Mouse (Mus musculus): ENCODE data around the gene Spsb3. TPM values are rescaled to one million over a fixed set of nuclear protein-coding genes. Genes with fewer than 3 reads are reported as not detected.

The Spsb3 gene
- polyA plus RNA-seq, 1 experiment from 2014 or later = 32.9 TPM

GRCm38 (mm10) chr17:24878117-24878397 lies 8.4 kb upstream of the Spsb3 start:
- Histone ChIP-seq H3K9ac (replicated peaks; ENCODE audit: low read depth, low read length) (no peak overlapping the region), H3K9me3 (ENCODE audit: control insufficient read depth, low read depth, low read length) (no peaks in the 10 kb centered on the region), H3K27me3 (ENCODE audit: control insufficient read depth, insufficient read depth, low read length) (no peaks in the 10 kb centered on the region), H3K4me3 (ENCODE audit: low read depth, low read length) (no peak overlapping the region), H3K36me3 (ENCODE audit: control insufficient read depth, insufficient read depth, low read length) (no peaks in the 10 kb centered on the region), H3K4me1 (ENCODE audit: control insufficient read depth, insufficient read depth, low read length) (0 out of 2 replicates have a peak, but pooled peaks cover 4% of the 10 kb centered on the region), H3K27ac (ENCODE audit: low read length) (peak overlapping the region; percentile 44; the same call in 1 of the 2 replicates), H3K4me2 (replicated peaks; ENCODE audit: low read depth, low read length) (peak overlapping the region; percentile 17; the same call in 1 of the 2 replicates)
- ATAC-seq (ENCODE audit: insufficient number of reproducible peaks, insufficient read depth, low FRiP score, low read depth) = peak; percentile 43; the same call in 1 of the 2 replicates
- WGBS = 22% methylated on average over 5 of the region's 5 CpGs

- Histone ChIP-seq H3K9me3 (ENCODE audit: control insufficient read depth, low read depth, low read length) (no peaks in the 10 kb centered on the region), H3K27me3 (ENCODE audit: control insufficient read depth, insufficient read depth, low read length) (no peaks in the 10 kb centered on the region), H3K9ac (replicated peaks; ENCODE audit: low read depth, low read length) (no peak overlapping the region), H3K4me2 (replicated peaks; ENCODE audit: low read depth, low read length) (no peak overlapping the region), H3K36me3 (ENCODE audit: control insufficient read depth, insufficient read depth, low read length) (0 out of 2 replicates have a peak, but pooled peaks cover under 1% of the 10 kb centered on the region), H3K27ac (ENCODE audit: low read length) (peak overlapping the region; percentile 44; the same call in 1 of the 2 replicates), H3K4me1 (ENCODE audit: control insufficient read depth, insufficient read depth, low read length) (0 out of 2 replicates have a peak, but pooled peaks cover 4% of the 10 kb centered on the region), H3K4me3 (ENCODE audit: low read depth, low read length) (no peak overlapping the region)
- no peak for ATAC-seq (ENCODE audit: insufficient number of reproducible peaks, insufficient read depth, low FRiP score, low read depth)
- WGBS = 64% methylated on average over 8 of the region's 8 CpGs
Observed at GRCm38 (mm10) chr17:24878531-24878930, 7.9 kb upstream of the Spsb3 start.

- no peak for ATAC-seq (ENCODE audit: insufficient number of reproducible peaks, insufficient read depth, low FRiP score, low read depth)
- Histone ChIP-seq H3K4me3 (ENCODE audit: low read depth, low read length) (no peak overlapping the region), H3K27me3 (ENCODE audit: control insufficient read depth, insufficient read depth, low read length) (no peaks in the 10 kb centered on the region), H3K4me1 (ENCODE audit: control insufficient read depth, insufficient read depth, low read length) (peaks cover 12% of the 10 kb centered on the region; the same call in 1 of the 2 replicates), H3K9ac (replicated peaks; ENCODE audit: low read depth, low read length) (no peak overlapping the region), H3K9me3 (ENCODE audit: control insufficient read depth, low read depth, low read length) (no peaks in the 10 kb centered on the region), H3K27ac (ENCODE audit: low read length) (no peak overlapping the region), H3K36me3 (ENCODE audit: control insufficient read depth, insufficient read depth, low read length) (peaks cover 7% of the 10 kb centered on the region), H3K4me2 (replicated peaks; ENCODE audit: low read depth, low read length) (no peak overlapping the region)
- WGBS = 50% methylated on average over 7 of the region's 7 CpGs
Observed at GRCm38 (mm10) chr17:24881738-24882440, 4.6 kb upstream of the Spsb3 start.

GRCm38 (mm10) chr17:24884391-24884790 lies 2.1 kb upstream of the Spsb3 start:
- Histone ChIP-seq H3K4me3 (ENCODE audit: low read depth, low read length) (no peak overlapping the region), H3K27ac (ENCODE audit: low read length) (no peak overlapping the region), H3K36me3 (ENCODE audit: control insufficient read depth, insufficient read depth, low read length) (peaks cover 11% of the 10 kb centered on the region), H3K9ac (replicated peaks; ENCODE audit: low read depth, low read length) (no peak overlapping the region), H3K4me1 (ENCODE audit: control insufficient read depth, insufficient read depth, low read length) (peaks cover 16% of the 10 kb centered on the region; the same call in 1 of the 2 replicates), H3K4me2 (replicated peaks; ENCODE audit: low read depth, low read length) (no peak overlapping the region), H3K27me3 (ENCODE audit: control insufficient read depth, insufficient read depth, low read length) (no peaks in the 10 kb centered on the region), H3K9me3 (ENCODE audit: control insufficient read depth, low read depth, low read length) (no peaks in the 10 kb centered on the region)
- WGBS = 79% methylated on average over 6 of the region's 6 CpGs
- ATAC-seq (ENCODE audit: insufficient number of reproducible peaks, insufficient read depth, low FRiP score, low read depth) = no peak

GRCm38 (mm10) chr17:24885356-24886133 lies 898 bp upstream of the Spsb3 start:
- H3K36me3 ChIP-seq (ENCODE audit: control insufficient read depth, insufficient read depth, low read length) = peaks cover 19% of the 10 kb centered on the region
- peak overlapping the region; percentile 34; the same call in 1 of the 2 replicates for H3K9ac ChIP-seq (replicated peaks; ENCODE audit: low read depth, low read length)
- peak overlapping the region; percentile 89 for H3K4me3 ChIP-seq (ENCODE audit: low read depth, low read length)
- H3K9me3 ChIP-seq (ENCODE audit: control insufficient read depth, low read depth, low read length) = no peaks in the 10 kb centered on the region
- H3K27ac ChIP-seq (ENCODE audit: low read length) = no peak overlapping the region
- 25% methylated on average over 22 of the region's 22 CpGs for WGBS
- H3K27me3 ChIP-seq (ENCODE audit: control insufficient read depth, insufficient read depth, low read length) = no peaks in the 10 kb centered on the region
- no peak for ATAC-seq (ENCODE audit: insufficient number of reproducible peaks, insufficient read depth, low FRiP score, low read depth)
- H3K4me2 ChIP-seq (replicated peaks; ENCODE audit: low read depth, low read length) = peak overlapping the region; percentile 93
- peaks cover 16% of the 10 kb centered on the region; the same call in 1 of the 2 replicates for H3K4me1 ChIP-seq (ENCODE audit: control insufficient read depth, insufficient read depth, low read length)

GRCm38 (mm10) chr17:24886932-24887271 lies 459 bp downstream of the Spsb3 start:
- Histone ChIP-seq H3K9me3 (ENCODE audit: control insufficient read depth, low read depth, low read length) (no peaks in the 10 kb centered on the region), H3K36me3 (ENCODE audit: control insufficient read depth, insufficient read depth, low read length) (peaks cover 30% of the 10 kb centered on the region), H3K4me3 (ENCODE audit: low read depth, low read length) (peak overlapping the region; percentile 89), H3K27ac (ENCODE audit: low read length) (0 out of 2 replicates have a peak overlapping the region, but pooled peaks have one; percentile 29), H3K4me1 (ENCODE audit: control insufficient read depth, insufficient read depth, low read length) (peaks cover 16% of the 10 kb centered on the region; the same call in 1 of the 2 replicates), H3K9ac (replicated peaks; ENCODE audit: low read depth, low read length) (peak overlapping the region; percentile 81), H3K4me2 (replicated peaks; ENCODE audit: low read depth, low read length) (peak overlapping the region; percentile 65), H3K27me3 (ENCODE audit: control insufficient read depth, insufficient read depth, low read length) (no peaks in the 10 kb centered on the region)
- WGBS = under 1% methylated on average over 18 of the region's 18 CpGs
- peak; percentile 16; the same call in 1 of the 2 replicates for ATAC-seq (ENCODE audit: insufficient number of reproducible peaks, insufficient read depth, low FRiP score, low read depth)

GRCm38 (mm10) chr17:24887291-24888080 lies 1.0 kb downstream of the Spsb3 start:
- WGBS = 62% methylated on average over 18 of the region's 18 CpGs
- Histone ChIP-seq H3K36me3 (ENCODE audit: control insufficient read depth, insufficient read depth, low read length) (peaks cover 36% of the 10 kb centered on the region), H3K27me3 (ENCODE audit: control insufficient read depth, insufficient read depth, low read length) (no peaks in the 10 kb centered on the region), H3K9ac (replicated peaks; ENCODE audit: low read depth, low read length) (peak overlapping the region; percentile 81), H3K9me3 (ENCODE audit: control insufficient read depth, low read depth, low read length) (no peaks in the 10 kb centered on the region), H3K4me3 (ENCODE audit: low read depth, low read length) (peak overlapping the region; percentile 89), H3K27ac (ENCODE audit: low read length) (no peak overlapping the region), H3K4me2 (replicated peaks; ENCODE audit: low read depth, low read length) (peak overlapping the region; percentile 65), H3K4me1 (ENCODE audit: control insufficient read depth, insufficient read depth, low read length) (peaks cover 16% of the 10 kb centered on the region; the same call in 1 of the 2 replicates)
- ATAC-seq (ENCODE audit: insufficient number of reproducible peaks, insufficient read depth, low FRiP score, low read depth) = no peak

GRCm38 (mm10) chr17:24888862-24889261 lies 2.4 kb downstream of the Spsb3 start:
- no peak overlapping the region for H3K4me2 ChIP-seq (replicated peaks; ENCODE audit: low read depth, low read length)
- H3K36me3 ChIP-seq (ENCODE audit: control insufficient read depth, insufficient read depth, low read length) = peaks cover 43% of the 10 kb centered on the region
- ATAC-seq (ENCODE audit: insufficient number of reproducible peaks, insufficient read depth, low FRiP score, low read depth) = no peak
- no peaks in the 10 kb centered on the region for H3K9me3 ChIP-seq (ENCODE audit: control insufficient read depth, low read depth, low read length)
- no peaks in the 10 kb centered on the region for H3K27me3 ChIP-seq (ENCODE audit: control insufficient read depth, insufficient read depth, low read length)
- H3K9ac ChIP-seq (replicated peaks; ENCODE audit: low read depth, low read length) = no peak overlapping the region
- WGBS = 85% methylated on average over 3 of the region's 3 CpGs
- no peak overlapping the region for H3K4me3 ChIP-seq (ENCODE audit: low read depth, low read length)
- no peak overlapping the region for H3K27ac ChIP-seq (ENCODE audit: low read length)
- peaks cover 21% of the 10 kb centered on the region for H3K4me1 ChIP-seq (ENCODE audit: control insufficient read depth, insufficient read depth, low read length)
